Mouse (Mus musculus): ENCODE results near the gene Cib4. TPM values are rescaled to one million over a fixed set of nuclear protein-coding genes. Genes with fewer than 3 reads are reported as not detected.

The Cib4 gene
- total RNA-seq, 2 experiments from 2014 or later: not detected

DNA sequence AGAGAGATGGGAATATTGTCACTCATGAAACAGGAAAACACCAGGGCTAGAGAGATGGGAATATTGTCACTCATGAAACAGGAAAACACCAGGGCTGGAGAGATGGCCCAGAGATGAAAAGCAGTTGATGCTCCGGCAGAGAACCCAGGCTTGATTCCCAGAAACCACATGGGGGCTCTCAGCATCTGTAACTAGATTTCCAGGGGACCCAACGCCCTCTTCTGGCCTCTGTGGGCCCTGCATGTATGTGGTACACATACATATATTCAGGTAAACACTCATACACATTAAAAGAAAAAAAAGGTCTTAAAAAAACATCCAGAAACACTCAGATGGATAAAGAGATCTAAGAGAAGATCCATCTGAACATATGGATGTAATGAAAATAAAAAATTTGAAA, 106.7 kb downstream of the Cib4 start:
- H3K27ac ChIP-seq: no peak overlapping the region
- DNase-seq (ENCODE audit: low spot score in 2 of 2): no peak

More for the DNA sequence above, 106.7 kb downstream of the Cib4 start:
- no peak; the same call in 1 of the 2 replicates for TF ChIP-seq CTCF (conservative IDR thresholded peaks at IDR 0.05)
- H3K4me3 ChIP-seq: no peak overlapping the region

Other genes starting within 250 kb of the Cib4 start
- 1 to 10 TPM; 4.2 to 4.4 TPM for gene Otof, start 83.9 kb downstream of the Cib4 start, total RNA-seq (2021)
- gene 1700001C02Rik, start 79.8 kb downstream of the Cib4 start, total RNA-seq (2021): under 1 TPM in 1 of 2 experiments, not detected in 1; 0.90 TPM
- gene Kcnk3, start 42.3 kb upstream of the Cib4 start, total RNA-seq (2021): 10 to 100 TPM in 1 of 2 experiments, 1 to 10 TPM in 1; 9.7 to 11.3 TPM
- 10 to 100 TPM; 39.2 to 39.9 TPM for gene Slc35f6, start 102.1 kb upstream of the Cib4 start, total RNA-seq (2021)
- 1 to 10 TPM; 3.7 to 7.1 TPM for gene Cenpa, start 120.9 kb upstream of the Cib4 start, total RNA-seq (2021)
- 10 to 100 TPM; 30.1 to 30.7 TPM for gene Dpysl5, start 165.7 kb upstream of the Cib4 start, total RNA-seq (2021)